Mouse (Mus musculus) gonadal fat pad, adult 2 months (tissue): Measurements from ENCODE around the gene Hsph1. TPM values are rescaled to one million over a fixed set of nuclear protein-coding genes. Genes with fewer than 3 reads are reported as not detected.

Experiments
- DNase-seq: peaks from one replicate; pipeline ENCODE4 v3.0.0-alpha.2; 2012; ENCODE audit warnings: low read depth
- polyA plus RNA-seq: library from polyadenylated mRNA; depleted of rRNA; stranded (reverse); fragments of >200 nt; gene quantifications from 2 replicates; pipeline ENCODE4 v1.2.3, GENCODE M21; 2012; rRNA removed

Gene Hsph1
- 7.9 and 10.4 TPM in 2 replicates for polyA plus RNA-seq

GRCm38 (mm10) chr5:149636075-149636920, at the start of gene Hsph1:
Gene Hsph1, minus strand, starts transcription at chr5:149636376.
- DNase-seq, result peak; percentile 93

- no peak for DNase-seq
Measured at GRCm38 (mm10) chr5:149680946-149681345, 44.8 kb upstream of the Hsph1 start.

GRCm38 (mm10) chr5:149679886-149680285, 43.7 kb upstream of the Hsph1 start:
- DNase-seq, result no peak

- no peak for DNase-seq
Measured at GRCm38 (mm10) chr5:149679362-149679761, 43.2 kb upstream of the Hsph1 start.

GRCm38 (mm10) chr5:149678990-149679348, 42.8 kb upstream of the Hsph1 start:
- DNase-seq, result no peak

GRCm38 (mm10) chr5:149678100-149678989, 42.2 kb upstream of the Hsph1 start, which contains the start of gene B3glct:
Gene B3glct, plus strand, starts transcription at chr5:149678230.
- DNase-seq, result no peak

- no peak for DNase-seq
Measured at GRCm38 (mm10) chr5:149677196-149677595, 41.0 kb upstream of the Hsph1 start.

GRCm38 (mm10) chr5:149663417-149663816, 27.2 kb upstream of the Hsph1 start:
- DNase-seq, result no peak

GRCm38 (mm10) chr5:149662980-149663379, 26.8 kb upstream of the Hsph1 start:
- DNase-seq, result no peak

GRCm38 (mm10) chr5:149661428-149661827, 25.3 kb upstream of the Hsph1 start:
- no peak for DNase-seq

- no peak for DNase-seq
Measured at GRCm38 (mm10) chr5:149659414-149659780, 23.2 kb upstream of the Hsph1 start.

GRCm38 (mm10) chr5:149658741-149659413, 22.7 kb upstream of the Hsph1 start:
- no peak for DNase-seq

- no peak for DNase-seq
Measured at GRCm38 (mm10) chr5:149658022-149658421, 21.8 kb upstream of the Hsph1 start.

- no peak for DNase-seq
Measured at GRCm38 (mm10) chr5:149655636-149656035, 19.5 kb upstream of the Hsph1 start.

GRCm38 (mm10) chr5:149650179-149650553, 14.0 kb upstream of the Hsph1 start:
- no peak for DNase-seq

- no peak for DNase-seq
Measured at GRCm38 (mm10) chr5:149649499-149650178, 13.5 kb upstream of the Hsph1 start.

GRCm38 (mm10) chr5:149648895-149649406, 12.8 kb upstream of the Hsph1 start:
- no peak for DNase-seq

- DNase-seq, result no peak
Measured at GRCm38 (mm10) chr5:149648196-149648595, 12.0 kb upstream of the Hsph1 start.

- DNase-seq, result no peak
Measured at GRCm38 (mm10) chr5:149647367-149648115, 11.4 kb upstream of the Hsph1 start.

- peak; percentile 34 for DNase-seq
Measured at GRCm38 (mm10) chr5:149642783-149643509, 6.8 kb upstream of the Hsph1 start.
